In the genomic region with DNA sequence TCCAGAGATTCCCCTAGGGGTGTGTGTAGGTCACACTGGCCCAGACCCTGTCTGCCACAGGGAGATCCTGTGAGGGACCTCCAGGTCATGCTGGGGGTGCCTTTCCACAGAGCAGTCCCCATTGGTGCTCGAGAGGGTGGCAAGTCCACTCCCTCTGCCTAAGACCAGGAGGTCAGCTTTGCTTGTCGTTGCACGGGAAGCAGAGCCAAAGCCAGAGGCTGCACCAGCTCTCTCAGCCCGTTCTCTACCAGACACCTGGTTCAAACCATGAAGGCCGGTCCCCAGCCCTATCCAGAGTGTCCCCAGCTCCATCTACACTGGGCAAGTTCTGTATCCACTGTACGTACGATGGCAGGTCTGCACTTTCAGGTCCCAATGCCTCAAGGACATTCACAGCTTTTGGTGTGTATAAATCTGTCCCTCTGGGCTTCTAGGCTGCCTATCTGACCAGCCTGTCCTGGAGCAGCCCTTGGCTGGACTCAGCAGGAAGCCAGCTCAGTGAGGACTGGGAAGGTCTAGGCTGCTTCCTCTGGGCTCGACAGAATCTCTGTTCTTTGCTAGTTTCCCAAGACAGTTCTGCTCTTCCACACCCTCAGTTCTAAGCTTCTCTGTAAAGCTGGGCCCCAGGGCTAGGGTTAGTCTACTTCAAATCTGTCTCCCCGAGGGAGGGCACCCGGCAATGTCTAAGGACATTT, we compare ENCODE assay signal across 11 mouse cellular contexts. TPM values are rescaled to one million over a fixed set of nuclear protein-coding genes. Genes with fewer than 3 reads are reported as not detected.
A peak's percentile ranks its signal among the peaks of the same experiment; 100 is the strongest.
DNase-seq lines count a peak whose midpoint lies in the region; ATAC-seq and TF ChIP-seq lines count a peak whose summit lies in the region.
"Had no signal": no experiment of that assay in that cellular context is flagged by ENCODE, and none has a peak within 500 bp of the region (broad histone marks: within the 10 kb centered on the region; RNA-seq: fewer than 3 reads in every experiment).

No protein-coding gene starts in this region.

- no peak for ATAC-seq in neural tube, embryonic 14.5 days (ENCODE audit: low read depth)

- peak overlapping the region; percentile 88 for H3K27ac ChIP-seq in left cerebral cortex, adult 2 months
- peak overlapping the region; percentile 86 for H3K27ac ChIP-seq in forebrain, embryonic 10.5 days
- H3K27ac ChIP-seq in limb, embryonic 10.5 days: peak overlapping the region; percentile 97
- peak overlapping the region; percentile 69 for H3K27ac ChIP-seq in neural tube, embryonic 14.5 days (ENCODE audit: low read depth, low read length)

- 63% methylated on average over 10 of the region's 10 CpGs for WGBS in forebrain, embryonic 10.5 days
- WGBS in limb, embryonic 10.5 days: 59% methylated on average over 10 of the region's 10 CpGs
- 58% methylated on average over 10 of the region's 10 CpGs for WGBS in neural tube, embryonic 14.5 days

- intact Hi-C loops in left cerebral cortex, adult 2 months (cut with DNase I): no loop called here
- intact Hi-C loops in left cerebral cortex, postnatal 10 days (cut with DNase I): no loop called here
- intact Hi-C loops in left cerebral cortex, postnatal 14 days (cut with DNase I): no loop called here

- no peaks in the 10 kb centered on the region for H3K9me3 ChIP-seq in forebrain, embryonic 10.5 days
- H3K9me3 ChIP-seq in limb, embryonic 10.5 days (replicated peaks): no peaks in the 10 kb centered on the region
- H3K9me3 ChIP-seq in neural tube, embryonic 14.5 days (ENCODE audit: control insufficient read depth, low read length): no peaks in the 10 kb centered on the region

- no peak overlapping the region for H3K4me3 ChIP-seq in left cerebral cortex, adult 2 months
- no peak overlapping the region for H3K4me3 ChIP-seq in forebrain, embryonic 10.5 days
- H3K4me3 ChIP-seq in limb, embryonic 10.5 days: peak overlapping the region; percentile 42; the same call in 1 of the 2 replicates
- H3K4me3 ChIP-seq in neural tube, embryonic 14.5 days (ENCODE audit: low read depth, low read length): no peak overlapping the region

- no peaks in the 10 kb centered on the region; the same call in 1 of the 2 replicates for H3K36me3 ChIP-seq in forebrain, embryonic 10.5 days (replicated peaks)
- peaks cover 15% of the 10 kb centered on the region; the same call in 1 of the 2 replicates for H3K36me3 ChIP-seq in limb, embryonic 10.5 days
- H3K36me3 ChIP-seq in neural tube, embryonic 14.5 days (ENCODE audit: control insufficient read depth, insufficient read depth, low read length): no peaks in the 10 kb centered on the region

- peaks cover 70% of the 10 kb centered on the region for H3K4me1 ChIP-seq in forebrain, embryonic 10.5 days
- peaks cover 77% of the 10 kb centered on the region for H3K4me1 ChIP-seq in limb, embryonic 10.5 days
- H3K4me1 ChIP-seq in neural tube, embryonic 14.5 days (ENCODE audit: control insufficient read depth, insufficient read depth, low read length): peaks cover 24% of the 10 kb centered on the region

- no peak overlapping the region for H3K9ac ChIP-seq in neural tube, embryonic 14.5 days (replicated peaks; ENCODE audit: low read depth, low read length)

- peaks cover 98% of the 10 kb centered on the region for H3K27me3 ChIP-seq in forebrain, embryonic 10.5 days (ENCODE audit: poor library complexity, severe bottlenecking)
- H3K27me3 ChIP-seq in limb, embryonic 10.5 days (ENCODE audit: low read depth, poor library complexity, severe bottlenecking): peaks cover 88% of the 10 kb centered on the region
- no peaks in the 10 kb centered on the region; the same call in 1 of the 2 replicates for H3K27me3 ChIP-seq in neural tube, embryonic 14.5 days (ENCODE audit: control insufficient read depth, insufficient read depth, low read length)
- H3K27me3 ChIP-seq: Patski had no signal

- no peak overlapping the region for H3K4me2 ChIP-seq in neural tube, embryonic 14.5 days (ENCODE audit: low read depth, low read length)

- DNase-seq in left cerebral cortex, adult 2 months (ENCODE audit: extremely low spot score in 1 of 2, low spot score in 2 of 2): no peak
- no peak for DNase-seq in left cerebral cortex, postnatal 10 days (ENCODE audit: extremely low spot score in 1 of 2, low spot score in 2 of 2)
- no peak for DNase-seq in forebrain, embryonic 10.5 days (ENCODE audit: extremely low spot score, low spot score)
- DNase-seq in limb, embryonic 10.5 days (ENCODE audit: low spot score): no peak
- no peak for DNase-seq in thymus, adult 18-20 months
- DNase-seq in spleen, adult 12 weeks (ENCODE audit: low spot score): no peak
- no peak for DNase-seq in left cerebral cortex, postnatal 14 days (ENCODE audit: low spot score in 2 of 2)
- DNase-seq: embryo, embryonic 11 days had no signal

- TF ChIP-seq CTCF in left cerebral cortex, adult 2 months (IDR thresholded peaks at IDR 0.05): no peak

RNA-seq across cellular contexts. Expression of a gene that starts 2.6 kb away (rescaled TPM):
- total RNA-seq in left cerebral cortex, adult 2 months (2021): not detected
- under 1 TPM in 1 of 2 experiments, not detected in 1; 0.51 TPM for total RNA-seq in left cerebral cortex, postnatal 10 days (2021)
- 1.3 and 2.1 TPM in 2 replicates for polyA plus RNA-seq in forebrain, embryonic 10.5 days (2016; fragmentation: Nextera tagmentation; extraction: Ambion mirVana)
- polyA plus RNA-seq in limb, embryonic 10.5 days (2016; fragmentation: Nextera tagmentation; extraction: Ambion mirVana): 3.7 and 8.1 TPM in 2 replicates
- polyA plus RNA-seq in neural tube, embryonic 14.5 days (2014; fragmentation: Nextera tagmentation; extraction: Ambion mirVana): 0.76 and 1.8 TPM in 2 replicates
- not detected for total RNA-seq in left cerebral cortex, postnatal 14 days (2021)
- total RNA-seq: layer of hippocampus, postnatal 25 days had no signal

RNA-seq across cellular contexts. Expression of a gene that starts 24.1 kb away (rescaled TPM):
- 1 to 10 TPM; 1.6 to 2.6 TPM for total RNA-seq in left cerebral cortex, adult 2 months (2021)
- 1 to 10 TPM; 4.3 to 4.5 TPM for total RNA-seq in left cerebral cortex, postnatal 10 days (2021)
- 4.9 and 5.8 TPM in 2 replicates for polyA plus RNA-seq in forebrain, embryonic 10.5 days (2016; fragmentation: Nextera tagmentation; extraction: Ambion mirVana)
- polyA plus RNA-seq in limb, embryonic 10.5 days (2016; fragmentation: Nextera tagmentation; extraction: Ambion mirVana): 4.6 and 4.7 TPM in 2 replicates
- polyA plus RNA-seq in neural tube, embryonic 14.5 days (2014; fragmentation: Nextera tagmentation; extraction: Ambion mirVana): 1.3 and 3.6 TPM in 2 replicates
- total RNA-seq in left cerebral cortex, postnatal 14 days (2021): 1 to 10 TPM; 2.7 to 4.3 TPM

RNA-seq across cellular contexts. Expression of a gene that starts 37.7 kb away (rescaled TPM):
- 10 to 100 TPM; 95.5 to 96.8 TPM for total RNA-seq in left cerebral cortex, adult 2 months (2021)
- total RNA-seq in left cerebral cortex, postnatal 10 days (2021): 10 to 100 TPM; 77.0 to 77.9 TPM
- polyA plus RNA-seq in forebrain, embryonic 10.5 days (2016; fragmentation: Nextera tagmentation; extraction: Ambion mirVana): 31.3 and 31.5 TPM in 2 replicates
- 31.7 and 32.0 TPM in 2 replicates for polyA plus RNA-seq in limb, embryonic 10.5 days (2016; fragmentation: Nextera tagmentation; extraction: Ambion mirVana)
- polyA plus RNA-seq in neural tube, embryonic 14.5 days (2014; fragmentation: Nextera tagmentation; extraction: Ambion mirVana): 15.3 and 16.6 TPM in 2 replicates
- total RNA-seq in left cerebral cortex, postnatal 14 days (2021): 10 to 100 TPM; 90.2 to 91.9 TPM

RNA-seq across cellular contexts. Expression of a gene that starts 39.3 kb away (rescaled TPM):
- 100 to 1,000 TPM; 108 to 115 TPM for total RNA-seq in left cerebral cortex, adult 2 months (2021)
- 100 to 1,000 TPM; 103 to 106 TPM for total RNA-seq in left cerebral cortex, postnatal 10 days (2021)
- polyA plus RNA-seq in forebrain, embryonic 10.5 days (2016; fragmentation: Nextera tagmentation; extraction: Ambion mirVana): 68.8 and 69.3 TPM in 2 replicates
- polyA plus RNA-seq in limb, embryonic 10.5 days (2016; fragmentation: Nextera tagmentation; extraction: Ambion mirVana): 71.7 and 79.3 TPM in 2 replicates
- polyA plus RNA-seq in neural tube, embryonic 14.5 days (2014; fragmentation: Nextera tagmentation; extraction: Ambion mirVana): 59.8 and 70.2 TPM in 2 replicates
- total RNA-seq in left cerebral cortex, postnatal 14 days (2021): 10 to 100 TPM; 89.3 to 96.7 TPM
